Mouse (Mus musculus): ENCODE measurements around the gene Hist1h3e. TPM values are rescaled to one million over a fixed set of nuclear protein-coding genes. Genes with fewer than 3 reads are reported as not detected.
A peak's percentile ranks its signal among the peaks of the same experiment; 100 is the strongest.
"Not testable (repeated sequence)": the region's sequence is repeated elsewhere in the genome, so short reads cannot be mapped to it uniquely, and the experiment has no call there.

The Hist1h3e gene
- polyA plus RNA-seq, 1 experiment from 2014 or later, result 1.9 TPM

DNA sequence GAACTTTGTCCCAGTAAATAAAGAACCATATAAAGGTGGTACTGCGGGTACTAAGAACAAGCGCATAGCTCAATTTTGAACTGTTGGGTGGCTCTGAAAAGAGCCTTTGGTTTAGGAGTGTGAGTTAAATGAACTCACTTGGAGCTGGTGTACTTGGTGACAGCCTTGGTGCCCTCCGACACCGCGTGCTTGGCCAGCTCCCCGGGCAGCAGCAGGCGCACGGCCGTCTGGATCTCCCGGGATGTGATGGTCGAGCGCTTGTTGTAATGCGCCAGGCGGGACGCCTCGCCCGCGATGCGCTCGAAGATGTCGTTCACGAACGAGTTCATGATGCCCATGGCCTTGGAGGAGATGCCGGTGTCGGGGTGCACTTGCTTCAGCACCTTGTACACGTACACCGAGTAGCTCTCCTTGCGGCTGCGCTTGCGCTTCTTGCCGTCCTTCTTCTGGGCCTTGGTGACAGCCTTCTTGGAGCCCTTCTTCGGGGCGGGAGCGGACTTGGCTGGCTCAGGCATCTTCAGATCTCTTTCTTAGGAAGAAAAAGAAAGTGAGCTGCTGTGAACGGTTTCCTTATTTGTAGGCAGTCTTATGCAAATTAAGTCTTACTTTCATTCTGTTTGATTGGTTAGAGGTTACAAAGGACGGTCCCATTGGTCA, 23.4 kb upstream of the Hist1h3e start:
- H3K9me3 ChIP-seq (ENCODE audit: control insufficient read depth, low read length); H3K36me3 ChIP-seq (ENCODE audit: control insufficient read depth, insufficient read depth, low read length); H3K27me3 ChIP-seq (ENCODE audit: control insufficient read depth, insufficient read depth, low read length): not testable (repeated sequence)
- peak overlapping the region; percentile 92 for H3K4me2 ChIP-seq (ENCODE audit: low read depth, low read length)
- H3K4me1 ChIP-seq (ENCODE audit: control insufficient read depth, insufficient read depth, low read length), result peaks cover 23% of the 10 kb centered on the region
- peak overlapping the region; percentile 72 for H3K9ac ChIP-seq (replicated peaks; ENCODE audit: low read depth, low read length)
- peak overlapping the region; percentile 92 for H3K27ac ChIP-seq (ENCODE audit: low read depth, low read length)
- peak; percentile 89 for ATAC-seq (ENCODE audit: low read depth)
- WGBS, result 0% methylated on average over 19 of the region's 36 CpGs
- peak overlapping the region; percentile 46 for H3K4me3 ChIP-seq (ENCODE audit: low read depth, low read length)

DNA sequence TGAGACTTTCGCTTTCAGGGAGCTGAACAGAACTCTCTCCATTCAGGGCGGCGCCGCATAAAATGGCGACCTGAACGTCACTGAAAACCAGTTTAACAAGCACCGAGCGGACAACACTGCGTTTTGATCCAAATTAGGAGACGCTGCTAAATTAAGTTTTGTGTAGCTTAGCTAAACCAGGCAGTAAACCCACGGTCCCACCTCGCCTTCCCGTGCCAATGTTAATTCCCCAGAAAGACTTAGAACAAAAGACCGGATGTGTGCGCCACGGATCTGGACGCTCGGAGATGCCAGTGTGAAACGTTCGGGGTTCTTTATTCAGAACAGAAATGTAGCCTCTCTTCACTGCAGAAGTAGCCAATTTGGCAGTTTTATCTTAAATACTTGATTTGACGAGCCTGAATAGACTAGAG, 22.9 kb upstream of the Hist1h3e start:
- Histone ChIP-seq H3K36me3 (ENCODE audit: control insufficient read depth, insufficient read depth, low read length) (no peaks in the 10 kb centered on the region), H3K4me3 (ENCODE audit: low read depth, low read length) (peak overlapping the region; percentile 46), H3K4me2 (ENCODE audit: low read depth, low read length) (peak overlapping the region; percentile 92), H3K9ac (replicated peaks; ENCODE audit: low read depth, low read length) (peak overlapping the region; percentile 72), H3K9me3 (ENCODE audit: control insufficient read depth, low read length) (no peaks in the 10 kb centered on the region), H3K27ac (ENCODE audit: low read depth, low read length) (peak overlapping the region; percentile 92), H3K27me3 (ENCODE audit: control insufficient read depth, insufficient read depth, low read length) (no peaks in the 10 kb centered on the region), H3K4me1 (ENCODE audit: control insufficient read depth, insufficient read depth, low read length) (peaks cover 23% of the 10 kb centered on the region)
- WGBS, result under 1% methylated on average over 21 of the region's 21 CpGs
- no peak for ATAC-seq (ENCODE audit: low read depth)

DNA sequence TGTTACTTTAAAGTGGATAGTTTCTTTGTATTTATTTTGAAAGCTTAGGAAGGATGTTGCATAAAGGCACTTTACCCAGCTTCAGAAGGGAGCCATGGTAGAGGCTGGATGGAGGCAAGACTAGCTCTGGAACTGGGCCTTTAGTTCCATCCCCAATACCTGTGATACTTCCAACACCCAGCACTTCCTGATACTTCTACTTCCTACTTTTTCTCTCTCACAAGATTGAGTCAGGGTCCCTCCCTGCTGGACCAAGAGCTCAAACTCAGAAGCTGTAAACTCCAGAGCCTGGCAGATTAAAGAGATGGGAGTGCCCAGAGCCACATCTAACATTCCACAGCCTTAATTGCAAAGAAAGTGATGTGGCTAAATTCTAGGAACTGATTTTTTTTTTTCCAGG, 22.2 kb upstream of the Hist1h3e start:
- Histone ChIP-seq H3K36me3 (ENCODE audit: control insufficient read depth, insufficient read depth, low read length) (no peaks in the 10 kb centered on the region), H3K4me1 (ENCODE audit: control insufficient read depth, insufficient read depth, low read length) (peaks cover 23% of the 10 kb centered on the region), H3K4me3 (ENCODE audit: low read depth, low read length) (peak overlapping the region; percentile 46), H3K27me3 (ENCODE audit: control insufficient read depth, insufficient read depth, low read length) (no peaks in the 10 kb centered on the region), H3K4me2 (ENCODE audit: low read depth, low read length) (peak overlapping the region; percentile 92), H3K9me3 (ENCODE audit: control insufficient read depth, low read length) (no peaks in the 10 kb centered on the region), H3K9ac (replicated peaks; ENCODE audit: low read depth, low read length) (peak overlapping the region; percentile 72; the same call in 1 of the 2 replicates), H3K27ac (ENCODE audit: low read depth, low read length) (peak overlapping the region; percentile 92; the same call in 1 of the 2 replicates)
- no peak for ATAC-seq (ENCODE audit: low read depth)

DNA sequence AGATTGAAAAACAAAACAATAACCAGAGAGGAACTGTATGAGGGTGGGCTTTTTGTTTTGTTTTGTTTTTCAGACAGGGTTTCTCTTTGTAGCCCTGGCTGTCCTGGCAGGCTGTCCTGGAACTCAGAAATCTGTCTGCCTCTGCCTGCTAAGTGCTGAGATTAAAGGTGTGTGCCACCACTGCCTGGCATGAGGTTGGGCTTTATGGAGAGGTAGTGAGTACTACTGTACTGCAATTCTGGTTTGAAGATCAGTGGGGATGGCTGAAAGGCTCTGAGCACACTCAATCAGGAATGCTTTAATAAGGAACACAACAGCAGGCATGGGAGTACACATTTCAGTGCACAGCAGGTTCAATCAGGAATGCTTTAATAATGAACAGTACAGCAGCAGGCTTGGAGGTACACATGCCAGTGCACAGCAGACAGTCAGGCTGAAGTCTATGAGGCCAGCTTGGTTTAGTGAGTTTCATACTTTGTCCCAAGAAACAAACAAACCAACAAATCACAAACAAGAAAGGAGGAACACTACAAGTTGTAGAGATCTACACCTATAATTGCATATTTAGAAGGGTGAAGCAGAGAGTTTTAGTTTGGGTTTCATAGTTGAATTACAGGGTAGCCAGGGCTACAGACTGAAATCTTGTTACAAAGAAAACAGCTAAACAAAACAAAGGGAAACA, 21.4 kb upstream of the Hist1h3e start:
- no peaks in the 10 kb centered on the region for H3K36me3 ChIP-seq (ENCODE audit: control insufficient read depth, insufficient read depth, low read length)
- no peak for ATAC-seq (ENCODE audit: low read depth)

DNA sequence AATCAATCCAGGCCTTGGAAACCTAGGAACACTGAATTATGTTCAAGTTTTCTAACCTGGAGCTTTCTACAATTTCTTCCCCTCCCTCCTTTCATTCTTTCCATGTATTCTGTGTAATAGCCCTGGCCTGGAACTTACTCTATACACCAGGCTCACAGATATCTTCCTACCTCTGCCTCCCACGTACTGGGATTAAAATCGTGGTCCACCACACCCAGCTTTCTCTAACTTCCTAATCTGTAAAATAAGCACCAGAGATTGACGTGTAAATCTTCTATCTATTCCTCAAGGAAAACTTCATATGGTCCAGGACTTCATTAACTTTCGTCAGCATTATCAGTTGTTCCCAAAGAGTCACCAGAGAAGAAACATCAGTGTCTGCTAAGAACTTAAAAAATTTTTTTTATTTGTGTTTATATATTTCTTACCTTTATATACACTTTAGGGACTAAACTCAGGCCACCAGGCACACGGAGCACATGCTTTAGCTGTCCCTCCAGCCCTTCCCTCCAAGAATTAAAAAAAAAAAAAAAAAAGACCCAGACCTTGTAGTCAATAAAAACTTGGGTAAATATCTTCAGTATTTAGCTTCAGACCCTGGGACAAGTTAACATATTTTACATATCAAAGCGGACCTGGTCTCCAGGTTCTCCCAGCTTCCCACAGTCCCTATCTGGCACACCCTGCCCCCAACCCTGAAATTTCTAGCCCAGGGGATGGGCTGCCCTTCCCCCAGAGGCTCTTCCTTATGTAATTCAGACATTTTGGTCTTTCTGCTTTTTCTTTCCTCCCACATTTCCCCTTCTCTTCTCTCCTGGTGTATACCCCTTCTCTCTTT, 20.3 kb upstream of the Hist1h3e start:
- H3K27ac ChIP-seq (ENCODE audit: low read depth, low read length), result peak overlapping the region; percentile 41

More for the DNA sequence above, 21.4 kb upstream of the Hist1h3e start:
- H3K27ac ChIP-seq (ENCODE audit: low read depth, low read length), result no peak overlapping the region
- peaks cover 23% of the 10 kb centered on the region for H3K4me1 ChIP-seq (ENCODE audit: control insufficient read depth, insufficient read depth, low read length)
- no peak overlapping the region for H3K4me2 ChIP-seq (ENCODE audit: low read depth, low read length)
- no peak overlapping the region for H3K4me3 ChIP-seq (ENCODE audit: low read depth, low read length)
- no peaks in the 10 kb centered on the region for H3K27me3 ChIP-seq (ENCODE audit: control insufficient read depth, insufficient read depth, low read length)
- H3K9ac ChIP-seq (replicated peaks; ENCODE audit: low read depth, low read length), result no peak overlapping the region
- no peaks in the 10 kb centered on the region for H3K9me3 ChIP-seq (ENCODE audit: control insufficient read depth, low read length)

DNA sequence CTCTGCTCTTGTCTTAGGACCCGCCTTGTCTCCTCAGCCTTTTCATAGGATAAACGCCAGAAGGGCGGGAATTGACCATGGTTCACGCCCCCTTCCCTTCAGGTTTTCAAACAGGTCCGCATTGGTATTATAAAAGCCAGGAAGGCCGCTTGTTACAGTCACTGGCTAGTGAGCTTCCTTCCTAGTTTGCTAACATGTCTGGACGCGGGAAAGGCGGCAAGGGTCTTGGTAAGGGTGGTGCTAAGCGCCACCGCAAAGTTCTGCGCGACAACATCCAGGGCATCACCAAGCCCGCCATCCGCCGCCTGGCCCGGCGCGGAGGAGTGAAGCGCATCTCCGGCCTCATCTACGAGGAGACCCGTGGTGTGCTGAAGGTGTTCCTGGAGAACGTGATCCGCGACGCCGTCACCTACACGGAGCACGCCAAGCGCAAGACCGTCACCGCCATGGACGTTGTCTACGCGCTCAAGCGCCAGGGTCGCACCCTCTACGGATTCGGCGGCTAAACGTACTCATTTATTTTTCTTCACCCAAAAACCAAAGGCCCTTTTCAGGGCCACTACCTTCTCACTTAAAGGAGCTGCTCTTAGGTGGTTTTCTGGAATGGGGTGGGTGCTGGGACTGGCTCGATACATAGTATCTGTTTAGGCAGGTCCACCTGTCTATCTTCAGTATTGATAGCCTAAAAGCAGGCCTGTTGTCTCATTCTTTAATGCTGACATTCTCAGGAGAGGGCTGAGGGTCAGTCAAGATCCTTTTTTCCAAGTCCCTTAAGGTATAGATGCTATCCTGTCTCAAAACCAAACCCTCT, 19.4 kb upstream of the Hist1h3e start, which contains the start of gene Hist1h4d:
Hist1h4d (plus strand) TSS at position 191 of the 811 bp plus-strand sequence.
- WGBS, result under 1% methylated on average over 43 of the region's 43 CpGs
- Histone ChIP-seq H3K4me3 (ENCODE audit: low read depth, low read length) (peak within 1 kb of the TSS; percentile 43), H3K9ac (replicated peaks; ENCODE audit: low read depth, low read length) (peak within 1 kb of the TSS; percentile 52), H3K27ac (ENCODE audit: low read depth, low read length) (peak within 1 kb of the TSS; percentile 41), H3K27me3 (ENCODE audit: control insufficient read depth, insufficient read depth, low read length) (no peaks in the 10 kb centered on the region), H3K9me3 (ENCODE audit: control insufficient read depth, low read length) (no peaks in the 10 kb centered on the region), H3K4me1 (ENCODE audit: control insufficient read depth, insufficient read depth, low read length) (peaks cover 26% of the 10 kb centered on the region), H3K4me2 (ENCODE audit: low read depth, low read length) (peak within 1 kb of the TSS; percentile 92), H3K36me3 (ENCODE audit: control insufficient read depth, insufficient read depth, low read length) (no peaks in the 10 kb centered on the region)
- ATAC-seq (ENCODE audit: low read depth), result peak; percentile 92

More for the DNA sequence above, 20.3 kb upstream of the Hist1h3e start:
- H3K4me2 ChIP-seq (ENCODE audit: low read depth, low read length), result peak overlapping the region; percentile 92
- H3K4me3 ChIP-seq (ENCODE audit: low read depth, low read length), result peak overlapping the region; percentile 43
- no peaks in the 10 kb centered on the region for H3K36me3 ChIP-seq (ENCODE audit: control insufficient read depth, insufficient read depth, low read length)
- H3K9me3 ChIP-seq (ENCODE audit: control insufficient read depth, low read length), result no peaks in the 10 kb centered on the region
- no peak for ATAC-seq (ENCODE audit: low read depth)
- H3K9ac ChIP-seq (replicated peaks; ENCODE audit: low read depth, low read length), result peak overlapping the region; percentile 52
- 5% methylated on average over 6 of the region's 6 CpGs for WGBS
- H3K4me1 ChIP-seq (ENCODE audit: control insufficient read depth, insufficient read depth, low read length), result peaks cover 23% of the 10 kb centered on the region
- H3K27me3 ChIP-seq (ENCODE audit: control insufficient read depth, insufficient read depth, low read length), result no peaks in the 10 kb centered on the region

DNA sequence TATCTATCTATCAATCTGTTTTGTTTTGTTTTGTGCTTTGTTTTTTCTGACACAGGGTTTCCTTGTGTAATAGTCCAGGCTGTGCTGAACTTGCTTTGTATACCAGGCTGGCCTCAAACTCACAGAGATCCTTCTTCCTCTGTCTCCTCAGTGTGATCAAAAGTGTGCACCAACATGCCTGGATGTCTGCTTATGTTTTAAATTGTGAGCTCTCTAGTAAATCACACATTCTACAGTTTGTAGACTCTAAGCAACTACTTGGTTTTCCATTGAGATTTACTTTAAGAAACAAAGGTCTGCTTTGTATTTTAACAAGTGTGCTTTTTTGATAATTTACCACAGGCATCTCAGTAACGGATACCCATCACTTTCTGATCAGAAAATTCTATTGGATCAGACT, 15.7 kb upstream of the Hist1h3e start:
- Histone ChIP-seq H3K27me3 (ENCODE audit: control insufficient read depth, insufficient read depth, low read length) (no peaks in the 10 kb centered on the region), H3K4me1 (ENCODE audit: control insufficient read depth, insufficient read depth, low read length) (peaks cover 31% of the 10 kb centered on the region), H3K9me3 (ENCODE audit: control insufficient read depth, low read length) (no peaks in the 10 kb centered on the region), H3K9ac (replicated peaks; ENCODE audit: low read depth, low read length) (no peak overlapping the region), H3K27ac (ENCODE audit: low read depth, low read length) (no peak overlapping the region), H3K36me3 (ENCODE audit: control insufficient read depth, insufficient read depth, low read length) (no peaks in the 10 kb centered on the region), H3K4me3 (ENCODE audit: low read depth, low read length) (no peak overlapping the region), H3K4me2 (ENCODE audit: low read depth, low read length) (no peak overlapping the region)
- no peak for ATAC-seq (ENCODE audit: low read depth)
- 95% methylated on average over 1 of the region's 1 CpGs for WGBS

DNA sequence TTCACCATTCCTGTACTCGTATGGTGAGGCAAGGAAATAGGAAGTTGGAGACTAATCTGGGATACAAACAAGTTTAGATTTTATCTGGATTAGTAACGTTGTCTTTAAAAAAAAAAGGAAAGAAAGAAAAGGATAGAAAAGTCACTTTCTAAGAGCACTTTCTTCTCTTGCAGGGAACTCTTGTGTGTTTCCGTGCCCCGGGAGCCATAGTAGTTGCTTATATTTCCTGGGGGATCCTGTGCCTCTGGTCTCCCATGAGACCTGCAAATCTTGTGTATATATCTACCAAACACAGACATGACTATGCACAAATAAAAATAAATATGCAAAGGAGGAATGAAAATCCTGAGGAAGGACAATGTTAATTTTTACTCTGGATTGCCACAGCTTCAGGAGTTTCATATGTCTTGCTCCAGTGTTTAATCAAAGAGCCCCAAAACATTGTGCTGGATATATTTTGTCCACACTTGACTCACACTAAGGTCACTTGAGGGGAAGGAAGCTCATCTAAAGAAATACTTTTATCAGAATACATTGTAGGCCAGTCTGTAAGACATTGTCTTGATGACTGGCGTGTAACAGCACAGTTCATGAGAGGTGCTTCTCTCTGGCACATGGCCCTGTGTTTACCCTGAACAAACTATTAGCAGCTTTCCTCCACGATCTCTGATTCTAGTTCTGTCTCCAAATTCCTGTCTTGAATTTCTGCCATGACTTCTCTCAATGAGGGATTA, 14.9 kb upstream of the Hist1h3e start:
- H3K36me3 ChIP-seq (ENCODE audit: control insufficient read depth, insufficient read depth, low read length), result no peaks in the 10 kb centered on the region
- peak overlapping the region; percentile 62; the same call in 1 of the 2 replicates for H3K4me2 ChIP-seq (ENCODE audit: low read depth, low read length)
- no peaks in the 10 kb centered on the region for H3K27me3 ChIP-seq (ENCODE audit: control insufficient read depth, insufficient read depth, low read length)
- H3K9me3 ChIP-seq (ENCODE audit: control insufficient read depth, low read length), result no peaks in the 10 kb centered on the region
- peak overlapping the region; percentile 32; the same call in 1 of the 2 replicates for H3K4me3 ChIP-seq (ENCODE audit: low read depth, low read length)
- H3K27ac ChIP-seq (ENCODE audit: low read depth, low read length), result no peak overlapping the region
- WGBS, result 59% methylated on average over 6 of the region's 6 CpGs
- no peak for ATAC-seq (ENCODE audit: low read depth)
- peaks cover 33% of the 10 kb centered on the region for H3K4me1 ChIP-seq (ENCODE audit: control insufficient read depth, insufficient read depth, low read length)
- H3K9ac ChIP-seq (replicated peaks; ENCODE audit: low read depth, low read length), result no peak overlapping the region
